Mouse (Mus musculus) thymus, postnatal 0 days (tissue): Measurements from ENCODE around the gene Acsl4. TPM values are rescaled to one million over a fixed set of nuclear protein-coding genes. Genes with fewer than 3 reads are reported as not detected.
A peak's percentile ranks its signal among the peaks of the same experiment; 100 is the strongest.

Experiments used
- DNase-seq: peaks from one replicate; pipeline ENCODE4 v3.0.0-alpha.2; 2015; ENCODE audit warnings: low spot score
- polyA plus RNA-seq: library from polyadenylated mRNA; unstranded; fragments of >200 nt; fragmentation: Nextera tagmentation; extraction: Ambion mirVana; gene quantifications from 2 replicates; pipeline ENCODE4 v1.2.1, GENCODE M21; 2015

Acsl4 gene
- 20.9 and 22.1 TPM in 2 replicates for polyA plus RNA-seq

- DNase-seq, result peak; percentile 90
These were observed at the start of gene Acsl4 for GRCm38 (mm10) chrX:142390247-142390908. Acsl4 (minus strand) TSS chrX:142390535.

GRCm38 (mm10) chrX:142437971-142438504 is 47.7 kb upstream of the Acsl4 start:
- no peak for DNase-seq

- no peak for DNase-seq
These were observed 42.5 kb upstream of the Acsl4 start for GRCm38 (mm10) chrX:142432846-142433245.

- peak; percentile 4 for DNase-seq
These were observed 36.8 kb upstream of the Acsl4 start for GRCm38 (mm10) chrX:142427111-142427510.

- no peak for DNase-seq
These were observed 36.3 kb upstream of the Acsl4 start for GRCm38 (mm10) chrX:142426628-142427027.

GRCm38 (mm10) chrX:142413884-142414283 is 23.5 kb upstream of the Acsl4 start:
- no peak for DNase-seq

- DNase-seq, result no peak
These were observed 19.7 kb upstream of the Acsl4 start for GRCm38 (mm10) chrX:142410060-142410459.

GRCm38 (mm10) chrX:142409338-142409737 is 19.0 kb upstream of the Acsl4 start:
- no peak for DNase-seq

- no peak for DNase-seq
These were observed 12.8 kb upstream of the Acsl4 start for GRCm38 (mm10) chrX:142403114-142403513.

- DNase-seq, result peak; percentile 14
These were observed 8.3 kb upstream of the Acsl4 start for GRCm38 (mm10) chrX:142398621-142399020.

- DNase-seq, result peak; percentile 27
These were observed 552 bp upstream of the Acsl4 start for GRCm38 (mm10) chrX:142390909-142391265.

GRCm38 (mm10) chrX:142389581-142390159 is 665 bp downstream of the Acsl4 start:
- DNase-seq, result peak; percentile 19

- no peak for DNase-seq
These were observed 2.2 kb downstream of the Acsl4 start for GRCm38 (mm10) chrX:142388141-142388540.

GRCm38 (mm10) chrX:142387634-142388033 is 2.7 kb downstream of the Acsl4 start:
- DNase-seq, result no peak

GRCm38 (mm10) chrX:142384918-142385317 is 5.4 kb downstream of the Acsl4 start:
- DNase-seq, result no peak

- DNase-seq, result peak; percentile 79
These were observed 10.4 kb downstream of the Acsl4 start for GRCm38 (mm10) chrX:142379894-142380293.

- peak; percentile 10 for DNase-seq
These were observed 12.3 kb downstream of the Acsl4 start for GRCm38 (mm10) chrX:142378048-142378447.

GRCm38 (mm10) chrX:142377358-142377757 is 13.0 kb downstream of the Acsl4 start:
- DNase-seq, result no peak

GRCm38 (mm10) chrX:142376747-142377146 is 13.6 kb downstream of the Acsl4 start:
- DNase-seq, result no peak

- no peak for DNase-seq
These were observed 14.8 kb downstream of the Acsl4 start for GRCm38 (mm10) chrX:142375519-142375918.

- DNase-seq, result peak; percentile 68
These were observed 17.9 kb downstream of the Acsl4 start for GRCm38 (mm10) chrX:142372393-142372792.

- peak; percentile 3 for DNase-seq
These were observed 20.4 kb downstream of the Acsl4 start for GRCm38 (mm10) chrX:142369935-142370334.

- no peak for DNase-seq
These were observed 26.5 kb downstream of the Acsl4 start for GRCm38 (mm10) chrX:142363882-142364281.
